Mouse (Mus musculus): ENCODE data around the gene Atp2a1. TPM values are rescaled to one million over a fixed set of nuclear protein-coding genes. Genes with fewer than 3 reads are reported as not detected.

Atp2a1 gene
- polyA plus RNA-seq, 1 experiment from 2014 or later = 0.33 TPM

- H3K4me1 ChIP-seq = peaks cover 5% of the 10 kb centered on the region; the same call in 1 of the 2 replicates
- H3K27me3 ChIP-seq (ENCODE audit: poor library complexity, severe bottlenecking) = no peaks in the 10 kb centered on the region
- no peaks in the 10 kb centered on the region for H3K9me3 ChIP-seq
- peak; percentile 64 for DNase-seq (ENCODE audit: extremely low spot score, low spot score)
- H3K27ac ChIP-seq = no peak overlapping the region
- peaks cover 36% of the 10 kb centered on the region; the same call in 1 of the 2 replicates for H3K36me3 ChIP-seq (replicated peaks)
- no peak overlapping the region for H3K4me3 ChIP-seq
- 24% methylated on average over 8 of the region's 8 CpGs for WGBS
Observed at GRCm38 (mm10) chr7:126436851-126437250, 26.1 kb downstream of the Atp2a1 start.

GRCm38 (mm10) chr7:126435801-126436200 is 27.1 kb downstream of the Atp2a1 start:
- 85% methylated on average over 3 of the region's 3 CpGs for WGBS
- Histone ChIP-seq H3K4me1 (peaks cover 5% of the 10 kb centered on the region; the same call in 1 of the 2 replicates), H3K27me3 (ENCODE audit: poor library complexity, severe bottlenecking) (no peaks in the 10 kb centered on the region), H3K27ac (no peak overlapping the region), H3K4me3 (no peak overlapping the region), H3K9me3 (no peaks in the 10 kb centered on the region), H3K36me3 (replicated peaks) (peaks cover 38% of the 10 kb centered on the region; the same call in 1 of the 2 replicates)
- DNase-seq (ENCODE audit: extremely low spot score, low spot score) = no peak

DNA sequence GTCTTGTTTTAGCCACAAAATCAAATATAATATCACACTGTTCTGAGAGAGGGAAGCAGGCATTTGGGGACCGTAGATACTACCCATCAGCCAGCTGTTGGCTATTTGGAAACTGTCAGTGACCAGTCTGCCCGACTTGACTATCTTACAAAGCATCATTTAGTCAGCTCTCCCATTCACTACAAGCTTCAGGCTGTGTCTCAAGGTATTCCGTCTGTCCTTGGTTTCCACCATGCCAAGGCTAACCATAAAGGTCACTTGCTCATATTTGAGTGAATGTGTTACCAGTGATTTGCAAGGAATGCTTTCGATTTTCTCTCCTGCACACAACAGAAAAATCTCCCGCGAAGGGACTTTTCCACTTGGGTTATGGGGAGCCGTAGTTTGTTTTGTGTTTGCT is 28.2 kb downstream of the Atp2a1 start:
- WGBS = 91% methylated on average over 7 of the region's 7 CpGs
- DNase-seq (ENCODE audit: extremely low spot score, low spot score) = no peak

GRCm38 (mm10) chr7:126430167-126430566 is 32.7 kb downstream of the Atp2a1 start:
- no peak for DNase-seq (ENCODE audit: extremely low spot score, low spot score)
- H3K9me3 ChIP-seq = no peaks in the 10 kb centered on the region; the same call in 1 of the 2 replicates
- H3K4me1 ChIP-seq = peaks cover 32% of the 10 kb centered on the region
- H3K36me3 ChIP-seq (replicated peaks) = peaks cover 22% of the 10 kb centered on the region; the same call in 1 of the 2 replicates
- no peak overlapping the region for H3K4me3 ChIP-seq
- no peak overlapping the region for H3K27ac ChIP-seq
- H3K27me3 ChIP-seq (ENCODE audit: poor library complexity, severe bottlenecking) = no peaks in the 10 kb centered on the region

More for the DNA sequence above, 28.2 kb downstream of the Atp2a1 start:
- Histone ChIP-seq H3K9me3 (no peaks in the 10 kb centered on the region), H3K4me3 (no peak overlapping the region), H3K27ac (no peak overlapping the region), H3K36me3 (replicated peaks) (peaks cover 31% of the 10 kb centered on the region; the same call in 1 of the 2 replicates), H3K27me3 (ENCODE audit: poor library complexity, severe bottlenecking) (no peaks in the 10 kb centered on the region), H3K4me1 (peaks cover 11% of the 10 kb centered on the region)

- DNase-seq (ENCODE audit: extremely low spot score, low spot score) = no peak
- Histone ChIP-seq H3K36me3 (replicated peaks) (peaks cover 20% of the 10 kb centered on the region; the same call in 1 of the 2 replicates), H3K4me1 (peaks cover 32% of the 10 kb centered on the region), H3K27ac (peak overlapping the region; percentile 95), H3K4me3 (peak overlapping the region; percentile 81), H3K27me3 (ENCODE audit: poor library complexity, severe bottlenecking) (no peaks in the 10 kb centered on the region), H3K9me3 (no peaks in the 10 kb centered on the region; the same call in 1 of the 2 replicates)
- 28% methylated on average over 15 of the region's 15 CpGs for WGBS
Observed at GRCm38 (mm10) chr7:126429503-126429898, 33.4 kb downstream of the Atp2a1 start.

DNA sequence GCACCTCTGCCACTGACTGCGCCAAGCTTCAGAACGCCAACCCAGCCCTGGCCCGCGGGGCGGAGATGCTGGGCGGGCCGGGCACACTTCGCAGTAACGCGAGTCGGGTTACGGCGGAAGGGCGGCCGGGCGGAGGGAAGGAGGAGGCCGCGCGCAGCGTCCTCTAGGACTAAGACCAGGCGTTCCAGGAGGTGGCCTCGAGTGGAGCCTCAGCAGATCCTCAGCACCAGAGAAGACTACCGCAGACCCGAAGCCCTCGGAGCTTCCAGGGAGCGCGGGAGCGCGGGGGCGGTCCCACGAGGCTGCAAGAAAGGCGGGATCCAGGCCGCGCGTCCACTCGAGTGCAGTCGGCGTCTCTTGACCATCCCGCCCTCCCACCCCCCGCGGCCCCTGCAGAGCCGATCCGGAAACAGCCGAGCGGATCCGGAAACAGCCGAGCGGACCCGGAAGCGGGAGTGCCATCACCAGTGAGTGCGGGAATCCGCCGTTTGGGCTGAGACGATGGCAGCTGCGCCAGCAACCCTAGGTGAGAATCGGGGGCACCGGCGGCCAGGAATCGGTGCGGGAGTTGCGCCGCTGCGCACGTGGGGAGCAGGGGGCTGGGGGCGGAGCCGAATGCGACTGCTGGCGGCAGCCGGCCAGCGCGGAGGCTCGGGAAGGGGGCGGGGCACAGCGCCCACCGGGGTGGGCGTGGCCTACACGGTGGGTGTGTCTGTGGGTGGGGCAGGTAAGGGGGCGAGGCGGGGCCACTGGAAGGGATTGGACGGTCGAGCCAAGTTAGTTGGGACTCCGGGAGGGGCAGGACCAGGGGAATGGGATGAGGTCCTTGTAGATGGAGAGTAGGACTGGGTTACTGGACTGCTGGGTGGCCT is 34.0 kb downstream of the Atp2a1 start, which contains the start of gene Rabep2:
TSS of gene Rabep2 (plus strand) at position 129 of the 872 bp plus-strand sequence.
- H3K27me3 ChIP-seq (ENCODE audit: poor library complexity, severe bottlenecking) = no peaks in the 10 kb centered on the region
- under 1% methylated on average over 76 of the region's 82 CpGs for WGBS
- H3K36me3 ChIP-seq (replicated peaks) = peaks cover 13% of the 10 kb centered on the region; the same call in 1 of the 2 replicates
- H3K27ac ChIP-seq = peak within 1 kb of the TSS; percentile 95
- DNase-seq (ENCODE audit: extremely low spot score, low spot score) = peak; percentile 98
- H3K4me1 ChIP-seq = peaks cover 32% of the 10 kb centered on the region
- no peaks in the 10 kb centered on the region; the same call in 1 of the 2 replicates for H3K9me3 ChIP-seq
- peak within 1 kb of the TSS; percentile 81 for H3K4me3 ChIP-seq

- Histone ChIP-seq H3K27ac (peak overlapping the region; percentile 95), H3K27me3 (ENCODE audit: poor library complexity, severe bottlenecking) (no peaks in the 10 kb centered on the region), H3K36me3 (replicated peaks) (peaks cover 11% of the 10 kb centered on the region; the same call in 1 of the 2 replicates), H3K9me3 (no peaks in the 10 kb centered on the region; the same call in 1 of the 2 replicates), H3K4me3 (peak overlapping the region; percentile 81), H3K4me1 (peaks cover 32% of the 10 kb centered on the region)
- DNase-seq (ENCODE audit: extremely low spot score, low spot score) = no peak
- 31% methylated on average over 4 of the region's 4 CpGs for WGBS
Observed at GRCm38 (mm10) chr7:126428154-126428553, 34.8 kb downstream of the Atp2a1 start.

DNA sequence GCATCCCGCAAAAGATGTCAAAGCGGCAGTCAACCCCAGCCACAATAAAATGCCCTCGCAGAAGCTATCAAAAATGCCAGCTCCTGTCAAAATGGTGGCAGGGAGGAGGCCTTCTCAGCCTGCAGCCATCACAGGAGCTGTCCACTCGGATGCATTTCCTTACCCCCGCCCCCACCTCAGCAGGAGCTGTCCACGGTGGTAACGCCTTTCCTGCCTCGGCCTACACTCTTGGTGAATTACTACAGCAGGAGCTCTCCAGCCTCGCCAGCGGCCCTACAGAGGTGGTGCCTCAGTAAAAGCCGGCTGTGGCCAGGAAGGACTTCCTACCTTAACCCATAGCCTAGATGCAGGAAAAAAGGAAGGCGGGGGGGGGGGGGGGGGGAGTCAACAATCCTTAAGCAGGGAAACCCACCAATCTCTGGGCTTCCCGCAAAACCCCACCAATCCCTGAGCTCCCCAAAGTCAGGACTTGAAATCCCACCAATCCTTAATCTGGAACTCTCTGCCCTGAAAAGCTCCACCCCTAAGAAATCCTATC is 35.5 kb downstream of the Atp2a1 start:
- Histone ChIP-seq H3K9me3 (no peaks in the 10 kb centered on the region; the same call in 1 of the 2 replicates), H3K27me3 (ENCODE audit: poor library complexity, severe bottlenecking) (no peaks in the 10 kb centered on the region), H3K36me3 (replicated peaks) (peaks cover 8% of the 10 kb centered on the region; the same call in 1 of the 2 replicates), H3K27ac (no peak overlapping the region), H3K4me3 (peak overlapping the region; percentile 81; the same call in 1 of the 2 replicates), H3K4me1 (peaks cover 32% of the 10 kb centered on the region)
- no peak for DNase-seq (ENCODE audit: extremely low spot score, low spot score)
- WGBS = 67% methylated on average over 12 of the region's 13 CpGs

DNA sequence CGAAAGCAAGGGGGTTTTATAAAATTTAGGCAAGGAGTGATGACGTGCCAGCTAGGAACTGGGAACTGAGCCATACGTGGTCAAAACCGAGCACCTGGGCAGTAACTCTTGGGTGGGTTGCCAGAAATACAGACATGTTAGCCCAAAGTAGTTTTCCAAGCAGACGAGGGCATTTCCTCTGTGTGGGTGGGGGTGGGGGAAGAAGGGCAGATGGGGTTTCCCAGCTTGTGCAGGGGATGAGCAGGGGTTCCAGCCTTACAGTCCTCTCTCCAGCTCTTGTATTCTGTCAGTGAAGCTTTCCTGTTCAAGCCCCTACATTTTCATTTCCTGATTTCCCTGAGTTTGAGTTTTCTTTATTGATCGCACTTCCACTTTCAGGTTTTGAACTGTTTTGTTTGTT is 38.7 kb downstream of the Atp2a1 start:
- H3K9me3 ChIP-seq = no peaks in the 10 kb centered on the region; the same call in 1 of the 2 replicates
- WGBS = 84% methylated on average over 6 of the region's 6 CpGs
- H3K4me3 ChIP-seq = no peak overlapping the region
- H3K36me3 ChIP-seq (replicated peaks) = 0 out of 2 replicates have a peak, but pooled peaks cover 2% of the 10 kb centered on the region
- H3K27ac ChIP-seq = no peak overlapping the region
- H3K27me3 ChIP-seq (ENCODE audit: poor library complexity, severe bottlenecking) = no peaks in the 10 kb centered on the region
- H3K4me1 ChIP-seq = peaks cover 21% of the 10 kb centered on the region
- DNase-seq (ENCODE audit: extremely low spot score, low spot score) = no peak

- Histone ChIP-seq H3K27ac (no peak overlapping the region), H3K4me3 (no peak overlapping the region), H3K36me3 (replicated peaks) (0 out of 2 replicates have a peak, but pooled peaks cover 2% of the 10 kb centered on the region), H3K9me3 (no peaks in the 10 kb centered on the region; the same call in 1 of the 2 replicates), H3K27me3 (ENCODE audit: poor library complexity, severe bottlenecking) (no peaks in the 10 kb centered on the region), H3K4me1 (peaks cover 15% of the 10 kb centered on the region)
- DNase-seq (ENCODE audit: extremely low spot score, low spot score) = no peak
- 88% methylated on average over 5 of the region's 5 CpGs for WGBS
Observed at GRCm38 (mm10) chr7:126421756-126422155, 41.2 kb downstream of the Atp2a1 start.

- H3K36me3 ChIP-seq (replicated peaks) = no peaks in the 10 kb centered on the region
- peaks cover 23% of the 10 kb centered on the region for H3K4me1 ChIP-seq
- no peak for DNase-seq (ENCODE audit: extremely low spot score, low spot score)
- H3K27ac ChIP-seq = no peak overlapping the region
- 78% methylated on average over 3 of the region's 3 CpGs for WGBS
- H3K9me3 ChIP-seq = no peaks in the 10 kb centered on the region
- no peak overlapping the region for H3K4me3 ChIP-seq
- H3K27me3 ChIP-seq (ENCODE audit: poor library complexity, severe bottlenecking) = no peaks in the 10 kb centered on the region
Observed at GRCm38 (mm10) chr7:126418496-126418895, 44.4 kb downstream of the Atp2a1 start.

DNA sequence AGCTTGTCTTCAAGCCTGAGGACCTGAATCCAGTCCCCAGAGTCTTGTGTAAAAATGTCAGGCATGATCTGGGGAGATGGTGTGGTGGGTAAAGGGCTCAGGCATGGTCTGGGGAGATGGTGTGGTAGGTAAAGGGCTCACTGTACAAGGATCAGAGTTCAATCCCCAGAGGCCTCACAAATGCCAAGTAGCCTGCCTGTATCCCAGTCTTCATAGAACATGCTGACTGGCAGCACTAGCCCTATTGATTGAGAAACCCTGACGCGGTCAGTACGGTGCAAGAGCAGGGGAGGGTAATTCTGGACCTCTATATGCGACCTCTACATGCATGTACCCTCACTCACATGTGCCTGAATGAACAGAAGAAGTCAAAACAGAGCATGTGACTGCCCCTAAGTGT is 45.3 kb downstream of the Atp2a1 start:
- no peaks in the 10 kb centered on the region for H3K9me3 ChIP-seq
- peaks cover 23% of the 10 kb centered on the region for H3K4me1 ChIP-seq
- H3K4me3 ChIP-seq = no peak overlapping the region
- no peak for DNase-seq (ENCODE audit: extremely low spot score, low spot score)
- no peaks in the 10 kb centered on the region for H3K27me3 ChIP-seq (ENCODE audit: poor library complexity, severe bottlenecking)
- H3K36me3 ChIP-seq (replicated peaks) = no peaks in the 10 kb centered on the region
- peak overlapping the region; percentile 86 for H3K27ac ChIP-seq
- 73% methylated on average over 4 of the region's 4 CpGs for WGBS
